Mouse (Mus musculus): ENCODE measurements around the gene Arid1b.

DNA sequence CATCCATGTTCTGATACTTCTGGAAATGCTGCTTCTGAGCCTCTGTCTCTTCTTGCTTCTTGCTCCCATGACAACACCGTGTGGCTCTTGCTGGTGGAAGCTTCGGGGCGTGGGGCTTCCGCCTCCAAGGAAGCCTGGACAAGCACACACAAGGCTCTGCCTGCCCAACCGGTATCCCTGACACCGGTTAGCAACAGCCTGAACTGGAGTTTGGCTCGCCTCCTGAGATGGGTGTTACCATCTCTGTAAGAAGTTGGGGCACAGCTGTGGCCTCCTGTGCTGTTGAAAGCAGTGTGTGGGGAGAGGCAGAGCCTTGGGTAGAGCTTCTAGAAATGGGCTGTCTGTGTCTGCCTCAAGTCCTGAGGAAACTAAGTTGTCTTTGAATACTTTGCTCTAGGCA lies 340.4 kb downstream of the Arid1b start:
- TF ChIP-seq CTCF (IDR thresholded peaks at IDR 0.05; ENCODE audit: borderline replicate concordance, control insufficient read depth, extremely low read depth, insufficient read depth, low read length, poor library complexity) (no peak), POLR2A (IDR thresholded peaks at IDR 0.05; ENCODE audit: control insufficient read depth, extremely low read depth, insufficient read depth, low read length, poor library complexity) (no peak)
